Mouse (Mus musculus) gastrocnemius, postnatal 14 days (tissue): ENCODE data around the gene Hist1h4f. TPM values are rescaled to one million over a fixed set of nuclear protein-coding genes. Genes with fewer than 3 reads are reported as not detected.

ENCODE experiments used
- DNase-seq: peaks from one replicate; pipeline ENCODE4 v3.0.0; 2021; ENCODE audit warnings: mixed read lengths
- intact Hi-C: fragments of 180-260 bp; cut with DNase I; formaldehyde crosslinking; loops from one replicate; pipeline ENCODE4 v1.15.1; 2025; ENCODE audit warnings: low total_unique reads
- total RNA-seq, 2 experiments: library from RNA; stranded (reverse); gene quantifications; 2 replicates each; pipeline ENCODE4 v1.2.3; 2021

Hist1h4f gene
- total RNA-seq, 2 experiments from 2014 or later: 118 to 120 TPM

DNA sequence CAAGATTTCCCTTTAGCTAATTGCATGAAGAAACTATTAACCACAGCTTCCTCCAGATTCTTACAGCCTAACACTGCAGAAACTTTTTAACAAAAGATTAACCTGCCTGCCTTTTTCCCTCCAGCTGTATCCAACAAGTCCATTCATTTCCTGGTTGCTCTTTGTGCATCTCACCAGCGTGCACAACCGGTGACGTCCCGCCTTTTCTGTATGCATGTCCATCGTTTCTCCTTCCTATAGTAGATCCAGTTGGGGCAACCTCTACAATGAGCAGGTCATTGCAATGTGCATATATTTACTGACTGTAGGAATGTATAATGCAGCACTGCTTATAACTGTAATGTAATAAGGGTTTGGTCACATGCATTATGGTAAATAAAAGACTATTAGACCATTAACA is 27.5 kb downstream of the Hist1h4f start:
- no peak for DNase-seq
- intact Hi-C loops: loop anchor here (10.0 kb wide), 1 partner anchor 1499 kb away; no protein-coding TSS in a partner anchor

DNA sequence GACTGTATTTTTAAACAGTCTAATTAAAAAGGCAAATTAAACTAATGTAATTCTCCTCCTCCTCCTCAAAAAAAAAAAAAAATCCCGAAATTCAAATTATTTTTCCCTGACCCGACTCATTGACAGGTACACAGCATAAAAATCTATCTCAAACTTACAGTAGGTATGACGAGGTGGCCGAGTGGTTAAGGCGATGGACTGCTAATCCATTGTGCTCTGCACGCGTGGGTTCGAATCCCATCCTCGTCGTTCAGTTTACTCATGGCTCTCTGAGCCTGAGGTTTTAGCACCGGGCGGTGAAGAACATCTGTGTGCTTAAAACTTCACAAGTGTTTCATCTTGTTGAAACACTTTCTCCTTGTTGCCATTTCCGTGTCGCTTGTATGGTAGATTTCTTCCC is 29.7 kb downstream of the Hist1h4f start:
- intact Hi-C loops: loop anchor here (10.0 kb wide), 1 partner anchor 1497 kb away; no protein-coding TSS in a partner anchor
- peak; percentile 58 for DNase-seq

DNA sequence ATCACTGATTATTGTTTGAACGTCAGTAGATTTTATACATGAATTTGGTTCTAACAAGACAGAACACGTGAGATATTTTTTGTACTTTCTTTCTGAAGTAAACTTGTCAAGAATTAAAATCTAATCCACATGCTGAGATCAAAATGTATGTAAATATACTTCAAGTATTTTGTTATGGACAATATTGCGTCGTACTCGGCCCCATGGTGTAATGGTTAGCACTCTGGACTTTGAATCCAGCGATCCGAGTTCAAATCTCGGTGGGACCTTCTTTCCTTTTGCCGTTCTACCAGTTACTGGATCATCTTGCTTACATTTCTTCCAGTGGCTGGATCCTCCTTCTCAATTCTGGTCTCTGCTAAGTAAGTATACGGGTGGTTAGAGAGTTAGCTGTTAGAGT is 32.0 kb downstream of the Hist1h4f start:
- intact Hi-C loops: loop anchor here (2.0 to 5.0 kb wide), 2 partner anchors 67 to 87 kb away; no protein-coding TSS in a partner anchor
- peak; percentile 63 for DNase-seq

DNA sequence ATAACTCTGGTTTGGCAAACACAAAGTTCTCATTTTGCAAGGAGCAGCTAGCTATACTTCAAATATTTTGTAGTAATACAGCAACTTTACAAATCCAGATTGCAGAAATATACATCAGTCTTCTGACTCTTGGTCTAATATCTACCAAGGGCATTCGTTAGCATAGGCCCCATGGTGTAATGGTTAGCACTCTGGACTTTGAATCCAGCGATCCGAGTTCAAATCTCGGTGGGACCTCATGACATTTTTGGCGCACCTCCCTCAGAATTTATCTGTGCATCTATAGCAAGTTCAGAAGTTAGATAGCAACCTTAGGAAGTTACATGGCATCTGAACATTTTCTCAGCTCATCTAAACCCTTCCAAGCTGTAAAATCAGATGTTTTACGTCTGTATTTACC is 32.6 kb downstream of the Hist1h4f start:
- no peak for DNase-seq
- intact Hi-C loops: loop anchor here (2.0 to 5.0 kb wide), 2 partner anchors 67 to 86 kb away; no protein-coding TSS in a partner anchor

DNA sequence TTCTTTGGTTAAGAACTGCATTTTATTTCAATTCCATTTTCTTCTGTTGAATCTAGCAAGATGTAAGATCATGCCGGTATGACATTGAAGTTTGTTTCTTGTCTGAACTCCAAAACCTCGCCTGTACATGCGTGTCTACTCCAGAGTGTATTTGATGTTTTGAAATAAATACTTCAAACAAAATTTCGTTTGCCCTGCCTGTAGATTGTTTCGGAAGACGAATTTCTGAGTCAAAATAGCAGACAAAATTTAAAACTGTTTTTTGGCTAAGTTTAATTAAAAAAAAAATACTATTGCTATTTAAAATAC is 33.2 kb downstream of the Hist1h4f start:
- intact Hi-C loops: loop anchor here (2.0 to 5.0 kb wide), 2 partner anchors 66 to 85 kb away; no protein-coding TSS in a partner anchor
- DNase-seq: no peak

DNA sequence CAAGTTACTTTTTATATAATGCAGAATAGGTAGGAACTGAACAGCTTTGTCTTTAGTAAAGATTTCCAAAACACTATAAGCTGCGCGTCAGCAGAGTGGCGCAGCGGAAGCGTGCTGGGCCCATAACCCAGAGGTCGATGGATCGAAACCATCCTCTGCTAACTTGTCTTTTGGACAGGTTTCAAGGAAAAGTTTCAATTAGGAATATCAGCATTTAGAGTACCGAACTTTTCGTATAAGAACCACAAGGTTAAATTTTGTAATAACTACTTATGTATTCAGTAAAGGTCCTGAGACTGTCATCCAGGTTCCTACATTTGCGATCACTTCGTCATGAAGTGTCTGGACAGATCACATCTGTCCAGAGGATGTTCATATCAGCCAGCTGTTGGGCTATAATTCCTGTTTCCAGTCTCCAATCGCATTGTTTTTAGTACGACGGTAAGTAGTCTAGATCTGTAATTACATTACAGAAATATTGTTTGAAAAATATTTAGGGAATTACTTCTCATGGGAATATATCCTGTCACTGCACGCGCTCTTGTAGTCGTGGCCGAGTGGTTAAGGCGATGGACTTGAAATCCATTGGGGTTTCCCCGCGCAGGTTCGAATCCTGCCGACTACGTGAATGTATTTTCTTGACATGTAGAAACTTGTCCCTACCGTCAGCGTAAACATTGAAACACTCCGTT is 33.7 kb downstream of the Hist1h4f start:
- intact Hi-C loops: loop anchor here (2.0 to 5.0 kb wide), 2 partner anchors 65 to 85 kb away; no protein-coding TSS in a partner anchor
- DNase-seq: peak; percentile 70

DNA sequence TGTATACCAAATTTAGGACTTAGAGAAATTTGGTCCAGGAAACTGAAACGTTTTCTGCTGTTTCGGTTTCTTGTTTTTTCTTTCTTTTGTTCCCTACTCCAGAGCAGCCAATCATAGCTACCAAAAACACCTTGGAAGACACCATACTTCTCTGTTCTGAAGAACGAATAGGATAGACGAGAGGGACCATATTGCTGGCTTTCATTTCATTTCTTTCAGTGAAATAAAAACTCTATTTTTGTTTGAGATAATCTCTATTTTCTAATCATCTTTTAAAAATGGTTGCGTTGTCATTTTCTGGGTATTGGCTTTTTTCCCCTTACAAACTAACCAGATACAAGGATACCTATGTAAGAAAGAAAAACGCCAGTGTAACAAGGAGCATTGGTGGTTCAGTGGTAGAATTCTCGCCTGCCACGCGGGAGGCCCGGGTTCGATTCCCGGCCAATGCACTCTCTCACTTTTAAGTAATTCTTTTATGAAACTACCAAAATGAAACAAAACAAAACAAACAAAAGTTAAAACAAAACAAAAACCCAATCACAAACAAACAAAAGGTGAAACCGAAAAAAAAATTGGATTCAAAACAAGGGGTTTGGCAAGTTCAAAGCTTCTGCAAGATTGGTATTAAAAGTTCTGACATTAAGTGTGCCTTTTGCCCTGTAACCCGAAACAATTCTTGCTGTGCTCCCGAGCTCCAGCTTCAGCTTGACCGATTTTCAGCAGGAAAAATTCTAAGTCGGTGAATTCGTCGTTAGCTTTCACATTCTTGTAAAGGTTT is 34.4 kb downstream of the Hist1h4f start:
- intact Hi-C loops: loop anchor here (5.0 kb wide), 1 partner anchor 65 kb away; no protein-coding TSS in a partner anchor
- DNase-seq: peak; percentile 53

DNA sequence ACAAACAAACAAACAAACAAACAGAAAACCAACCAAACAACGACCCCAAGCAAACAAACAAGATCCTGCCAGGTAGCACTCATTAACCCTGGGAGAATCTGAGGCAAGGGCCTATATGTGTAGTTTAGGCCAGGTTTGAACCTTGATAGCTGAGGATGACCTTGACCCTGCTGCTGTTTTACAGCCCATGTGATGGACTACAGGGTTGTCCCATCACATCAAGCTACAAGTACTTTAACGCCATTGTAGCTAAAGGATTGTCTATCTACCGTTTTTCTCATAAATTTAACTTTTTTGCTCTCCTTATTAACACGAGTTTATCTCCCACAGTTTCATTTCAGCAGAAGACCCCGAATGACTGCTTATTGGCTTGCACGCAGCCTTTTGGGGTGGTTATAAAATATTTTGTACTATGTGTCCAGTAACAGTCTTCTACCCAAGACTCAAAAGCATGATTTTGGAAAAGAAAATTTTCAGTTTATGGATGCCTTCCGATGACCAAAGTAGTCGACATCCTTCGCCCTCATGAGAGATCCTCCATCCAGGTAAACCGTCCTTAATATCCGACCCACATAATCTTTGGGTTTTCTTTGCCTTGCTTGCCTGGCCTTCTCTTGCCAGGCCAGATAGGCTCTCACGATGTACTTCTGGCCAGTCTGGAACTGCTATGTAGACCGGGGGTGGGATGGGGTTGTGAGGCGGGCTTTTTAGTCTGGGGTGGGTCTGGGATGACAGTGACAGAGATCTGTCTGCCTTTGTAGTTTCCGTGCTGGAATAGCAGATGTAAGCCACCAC is 35.4 kb downstream of the Hist1h4f start:
- intact Hi-C loops: loop anchor here (5.0 kb wide), 1 partner anchor 64 kb away; no protein-coding TSS in a partner anchor
- DNase-seq: no peak

DNA sequence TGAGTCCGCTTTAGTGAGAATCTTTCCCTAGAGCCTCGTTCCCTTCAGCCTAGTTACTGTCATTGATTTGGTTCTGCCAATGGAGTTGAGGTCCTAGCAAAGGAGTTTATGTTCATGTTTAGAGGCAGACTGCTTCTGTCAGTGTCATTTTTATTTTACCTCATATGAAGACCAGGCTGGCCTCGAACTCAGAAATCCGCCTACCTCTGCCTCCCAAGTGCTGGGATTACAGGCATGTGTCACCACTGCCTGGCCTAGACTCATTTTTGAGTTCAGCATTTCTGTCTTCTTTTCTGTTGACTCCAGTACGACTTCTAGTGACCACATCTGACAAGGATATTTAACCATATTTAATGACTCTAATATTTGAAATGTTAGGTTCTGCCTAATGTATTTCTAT is 36.2 kb downstream of the Hist1h4f start:
- DNase-seq: no peak
- intact Hi-C loops: loop anchor here (5.0 kb wide), 1 partner anchor 63 kb away; no protein-coding TSS in a partner anchor

DNA sequence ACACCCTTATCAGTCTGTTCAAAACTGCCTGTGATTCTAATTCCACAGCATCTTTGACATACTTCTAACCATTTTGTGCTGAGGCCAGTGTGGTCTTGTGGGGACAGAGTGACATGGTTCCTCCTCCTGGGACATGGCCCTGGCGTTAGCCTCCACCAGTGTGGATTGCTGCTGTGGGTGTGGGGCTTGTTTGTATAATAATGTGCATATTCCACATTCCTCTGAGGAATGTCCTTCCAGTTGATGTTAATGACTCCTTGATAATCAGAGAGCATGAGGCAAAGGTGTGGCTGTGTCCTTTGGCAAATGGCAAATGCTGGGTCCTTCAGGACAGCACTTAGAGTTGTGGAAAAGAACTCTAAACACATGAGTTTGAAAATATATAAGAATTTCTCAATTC is 37.9 kb downstream of the Hist1h4f start:
- intact Hi-C loops: no loop called here

DNA sequence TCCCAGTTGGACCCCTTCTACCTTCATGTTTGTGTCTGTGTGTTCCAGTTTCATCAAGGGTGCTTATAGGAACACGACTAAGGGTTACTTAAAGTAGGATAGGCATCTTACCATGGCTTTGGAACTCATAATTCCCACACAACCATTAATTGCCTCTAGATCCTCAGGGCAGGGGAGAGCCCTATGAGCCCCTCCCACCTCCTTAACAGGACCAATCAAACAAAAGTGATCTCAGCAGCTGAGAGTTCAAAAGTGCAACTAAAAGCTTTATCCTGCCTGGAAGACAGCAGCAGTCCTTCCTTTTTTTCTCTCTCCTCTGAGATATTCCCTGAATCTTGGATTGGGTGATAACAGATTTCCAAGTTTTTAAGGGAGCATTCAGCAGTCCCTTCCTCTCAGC is 41.3 kb downstream of the Hist1h4f start:
- no peak for DNase-seq
- intact Hi-C loops: no loop called here

More for the DNA sequence above, 37.9 kb downstream of the Hist1h4f start:
- no peak for DNase-seq

DNA sequence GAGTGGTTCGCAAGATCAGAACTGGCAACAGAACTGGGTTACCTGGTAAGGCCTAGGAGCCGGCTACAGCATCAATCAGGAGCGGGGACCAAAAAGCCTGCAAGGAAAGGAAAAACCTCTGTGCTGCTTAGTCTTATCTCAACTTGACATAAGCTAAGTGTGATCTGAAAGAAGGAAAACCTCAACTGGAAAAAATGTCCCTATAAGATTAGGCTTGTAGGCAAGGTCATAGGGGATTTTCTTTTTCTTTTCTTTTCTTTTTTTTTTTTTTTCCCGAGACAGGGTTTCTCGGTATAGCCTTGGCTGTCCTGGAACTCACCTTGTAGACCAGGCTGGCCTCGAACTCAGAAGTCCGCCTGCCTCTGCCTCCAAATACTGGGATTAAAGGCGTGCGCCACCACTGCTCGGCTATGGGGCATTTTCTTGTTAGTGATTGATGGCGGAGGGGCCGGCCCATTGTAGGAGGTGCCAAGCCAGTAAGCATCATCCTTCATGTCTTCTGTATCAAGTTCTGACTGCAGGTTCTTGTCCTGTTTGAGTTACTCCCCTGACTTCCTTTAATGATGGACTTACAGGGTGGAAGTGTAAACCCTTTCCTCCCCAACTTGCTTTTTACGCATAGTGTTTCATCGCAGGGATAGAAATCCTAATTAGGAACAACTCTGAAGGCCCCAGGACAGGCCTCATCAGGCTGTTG is 44.5 kb downstream of the Hist1h4f start:
- no peak for DNase-seq
- intact Hi-C loops: loop anchor here (5.0 kb wide), 1 partner anchor 50 kb away; no protein-coding TSS in a partner anchor

DNA sequence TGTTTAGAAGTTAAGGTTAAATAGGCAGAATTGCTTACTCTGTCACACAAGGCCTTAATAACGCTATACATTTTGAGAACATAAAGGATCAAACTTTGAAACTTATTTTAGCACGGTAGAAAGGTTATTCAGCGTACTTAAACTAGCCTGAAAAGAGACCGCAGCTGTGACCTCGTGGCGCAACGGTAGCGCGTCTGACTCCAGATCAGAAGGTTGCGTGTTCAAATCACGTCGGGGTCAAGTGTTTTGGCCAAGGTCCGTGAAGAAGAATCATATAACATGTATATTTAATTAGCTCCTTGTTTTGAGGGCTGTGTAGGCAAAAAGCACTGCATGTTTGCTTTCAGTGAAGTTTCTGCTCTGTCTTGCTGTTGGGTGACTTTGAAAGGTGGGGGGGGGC is 45.1 kb downstream of the Hist1h4f start:
- DNase-seq: no peak
- intact Hi-C loops: loop anchor here (5.0 kb wide), 1 partner anchor 49 kb away; no protein-coding TSS in a partner anchor

DNA sequence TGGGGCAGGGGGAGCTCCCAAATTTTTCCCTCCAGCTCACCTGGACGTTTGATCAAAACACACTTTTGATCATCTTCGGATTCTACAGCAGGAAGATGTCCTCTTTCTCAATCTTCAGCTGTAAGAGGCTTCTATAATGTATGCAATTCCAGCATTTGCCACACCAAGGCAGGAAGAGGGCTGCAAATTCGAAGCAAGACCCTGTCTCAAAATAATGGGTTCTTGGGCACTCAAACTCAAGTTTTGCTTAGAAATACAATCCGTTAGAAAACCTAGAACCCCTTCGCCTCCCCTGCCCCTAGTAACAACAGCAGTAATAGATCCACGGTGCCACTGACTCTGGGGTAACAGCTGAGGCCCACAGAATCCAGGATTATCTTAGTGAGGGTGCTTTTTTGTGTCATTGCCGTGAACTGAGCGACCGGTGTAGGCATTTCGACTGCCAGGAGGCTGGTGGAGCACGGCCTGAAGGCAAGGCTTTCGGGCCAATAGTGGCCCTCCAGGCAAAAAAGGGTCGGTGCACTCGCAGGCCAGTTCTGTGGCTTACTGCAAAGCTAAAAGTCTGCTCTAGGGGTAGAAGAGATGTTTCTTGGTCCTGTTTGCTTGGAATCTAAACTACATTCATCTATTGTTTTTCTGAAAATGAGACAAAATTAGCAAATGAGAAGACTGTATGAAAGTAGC is 45.6 kb downstream of the Hist1h4f start:
- intact Hi-C loops: loop anchor here (5.0 kb wide), 1 partner anchor 49 kb away; no protein-coding TSS in a partner anchor
- DNase-seq: no peak

DNA sequence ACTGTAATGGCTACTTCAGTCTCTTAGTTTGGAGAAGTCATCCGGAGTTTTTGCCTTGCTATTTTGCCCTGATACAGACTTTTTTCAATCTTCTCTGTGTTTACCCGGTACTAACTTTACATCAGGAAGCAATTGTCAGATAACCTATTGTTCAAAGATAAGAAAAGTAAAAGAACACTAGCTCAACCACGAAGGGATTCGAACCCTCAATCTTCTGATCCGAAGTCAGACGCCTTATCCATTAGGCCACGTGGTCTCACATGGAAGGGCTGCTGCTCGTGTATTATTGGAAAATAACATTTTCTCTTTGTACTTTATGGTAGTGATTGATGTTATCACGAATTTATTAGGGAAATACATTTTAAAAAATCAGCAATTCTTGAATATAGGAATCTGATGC is 47.7 kb downstream of the Hist1h4f start:
- no peak for DNase-seq

DNA sequence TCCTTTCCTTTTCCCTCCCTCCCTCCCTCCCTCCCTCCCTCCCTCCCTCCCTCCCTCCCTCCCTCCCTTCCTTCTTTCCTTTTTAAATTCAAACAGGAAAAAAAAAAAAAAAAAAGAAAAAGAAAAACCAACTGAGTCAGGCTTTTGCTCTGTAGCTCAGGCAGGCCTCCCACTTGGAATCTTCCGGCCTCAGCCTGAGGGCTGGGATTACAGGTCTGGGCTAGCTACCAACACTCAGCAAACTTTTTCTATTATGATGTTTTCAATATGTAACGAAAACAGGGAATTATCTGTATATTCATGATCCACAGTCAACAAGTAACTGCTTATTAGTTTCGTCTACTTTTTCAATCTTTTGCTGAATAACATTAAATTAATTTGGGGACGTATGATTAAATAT is 48.5 kb downstream of the Hist1h4f start:
- DNase-seq: no peak
- intact Hi-C loops: no loop called here

More for the DNA sequence above, 47.7 kb downstream of the Hist1h4f start:
- intact Hi-C loops: no loop called here

DNA sequence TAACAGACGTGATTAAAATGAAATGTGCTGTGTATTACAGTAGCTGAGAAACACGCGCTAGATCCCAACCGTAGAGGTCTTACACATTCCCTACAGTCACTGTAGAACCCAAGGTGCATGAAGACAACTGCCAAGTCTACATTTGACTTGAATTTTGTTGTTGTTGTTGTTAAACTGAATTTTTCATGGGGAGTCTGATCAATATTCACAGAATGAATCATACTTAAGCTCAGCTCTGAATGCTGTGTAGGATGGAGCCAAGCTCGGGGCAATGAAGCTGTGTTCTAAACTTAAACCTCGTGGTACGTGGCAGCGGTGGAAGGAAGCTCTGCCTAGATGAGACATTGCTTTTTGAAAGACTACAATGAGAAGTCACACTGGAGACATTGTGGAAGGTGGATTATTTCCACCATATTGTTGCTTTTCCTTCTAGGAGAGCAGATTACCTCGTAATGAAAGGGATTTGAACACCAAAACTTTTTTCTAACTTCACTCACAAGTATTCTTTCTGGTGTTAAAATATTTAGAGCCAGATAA is 49.3 kb downstream of the Hist1h4f start:
- intact Hi-C loops: no loop called here

DNA sequence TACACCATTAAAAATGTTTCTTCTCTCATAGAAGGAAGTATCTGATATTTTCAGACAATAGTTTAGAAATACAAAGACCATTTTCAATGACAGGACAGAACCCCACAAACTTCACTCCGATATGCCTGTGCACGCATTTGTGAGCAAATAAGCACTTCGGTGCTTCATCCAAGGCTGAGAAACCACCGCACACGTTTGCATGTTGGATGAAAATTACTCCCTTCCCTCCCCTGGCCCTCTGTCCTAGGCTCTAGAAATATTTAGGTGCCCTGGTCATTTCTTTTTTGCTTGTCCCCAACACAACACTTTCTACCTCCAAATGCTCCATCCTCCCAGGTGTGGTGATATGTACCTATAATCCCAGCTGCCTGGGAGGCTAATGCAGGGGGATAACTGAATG is 49.9 kb downstream of the Hist1h4f start:
- DNase-seq: no peak
- intact Hi-C loops: no loop called here

More for the DNA sequence above, 49.3 kb downstream of the Hist1h4f start:
- DNase-seq: no peak
